Mouse (Mus musculus) embryonic fibroblast, embryonic 13.5 days (primary cell): ENCODE results near the gene Spata45. TPM values are rescaled to one million over a fixed set of nuclear protein-coding genes. Genes with fewer than 3 reads are reported as not detected.

Experiments used
- H3K27ac ChIP-seq: 2 replicates; pipeline ENCODE4 v1.5.1; 2012; ENCODE audit warnings: low read length, control low read depth, inconsistent platforms; ENCODE audit not compliant: insufficient read depth
- H3K4me1 ChIP-seq: 2 replicates; pipeline ENCODE4 v1.6.1; 2011; ENCODE audit warnings: low read length; ENCODE audit not compliant: control insufficient read depth, insufficient read depth
- H3K4me3 ChIP-seq: 2 replicates; pipeline ENCODE4 v1.5.1; 2011; ENCODE audit warnings: mild to moderate bottlenecking, control low read depth, low read length; ENCODE audit not compliant: insufficient read depth
- CTCF ChIP-seq: IDR thresholded peaks from 2 replicates; pipeline ENCODE4 v1.5.1; 2011; ENCODE audit warnings: mild to moderate bottlenecking, control low read depth, low read length, moderate library complexity, borderline replicate concordance; ENCODE audit not compliant: insufficient read depth
- POLR2A ChIP-seq: IDR thresholded peaks from 2 replicates; pipeline ENCODE4 v1.6.1; 2011; ENCODE audit warnings: low read depth, mild to moderate bottlenecking, control low read depth, low read length, moderate library complexity
- polyA plus RNA-seq: library from polyadenylated mRNA; stranded (reverse); fragments of >200 nt; gene quantifications from 2 replicates; pipeline ENCODE4 v1.2.4, GENCODE M21; 2011; ENCODE audit warnings: low read depth; ENCODE audit not compliant: missing spikeins, insufficient read length

Gene Spata45
- polyA plus RNA-seq, 1 experiment, result not detected

GRCm38 (mm10) chr1:191041352-191041751 is 4.9 kb downstream of the Spata45 start:
- 0 out of 2 replicates have a peak, but pooled peaks cover 6% of the 10 kb centered on the region for H3K4me1 ChIP-seq
- H3K27ac ChIP-seq, result no peak overlapping the region
- TF ChIP-seq POLR2A (no peak), CTCF (no peak)
- no peak overlapping the region for H3K4me3 ChIP-seq

GRCm38 (mm10) chr1:191042106-191042505 is 5.7 kb downstream of the Spata45 start:
- Histone ChIP-seq H3K4me1 (0 out of 2 replicates have a peak, but pooled peaks cover 6% of the 10 kb centered on the region), H3K4me3 (no peak overlapping the region), H3K27ac (peak overlapping the region; percentile 73)
- TF ChIP-seq POLR2A (no peak), CTCF (no peak)

GRCm38 (mm10) chr1:191042688-191043087 is 6.2 kb downstream of the Spata45 start:
- H3K4me1 ChIP-seq, result 0 out of 2 replicates have a peak, but pooled peaks cover 6% of the 10 kb centered on the region
- H3K4me3 ChIP-seq, result no peak overlapping the region
- TF ChIP-seq POLR2A (no peak), CTCF (no peak)
- H3K27ac ChIP-seq, result peak overlapping the region; percentile 73

GRCm38 (mm10) chr1:191045264-191045663 is 8.8 kb downstream of the Spata45 start:
- TF ChIP-seq POLR2A (no peak), CTCF (no peak)
- no peak overlapping the region for H3K27ac ChIP-seq
- H3K4me1 ChIP-seq, result 0 out of 2 replicates have a peak, but pooled peaks cover 6% of the 10 kb centered on the region
- no peak overlapping the region for H3K4me3 ChIP-seq

- TF ChIP-seq POLR2A (no peak), CTCF (no peak)
- H3K4me3 ChIP-seq, result no peak overlapping the region
- H3K27ac ChIP-seq, result no peak overlapping the region
- 0 out of 2 replicates have a peak, but pooled peaks cover 6% of the 10 kb centered on the region for H3K4me1 ChIP-seq
Observed at GRCm38 (mm10) chr1:191046231-191046824, 9.9 kb downstream of the Spata45 start.

GRCm38 (mm10) chr1:191053555-191053954 is 17.1 kb downstream of the Spata45 start:
- TF ChIP-seq POLR2A (no peak), CTCF (no peak)
- Histone ChIP-seq H3K27ac (no peak overlapping the region), H3K4me1 (peaks cover 4% of the 10 kb centered on the region), H3K4me3 (no peak overlapping the region)

- H3K27ac ChIP-seq, result no peak overlapping the region
- peaks cover 4% of the 10 kb centered on the region for H3K4me1 ChIP-seq
- H3K4me3 ChIP-seq, result no peak overlapping the region
- TF ChIP-seq CTCF (peak; percentile 43; the same call in 1 of the 2 replicates), POLR2A (no peak)
Observed at GRCm38 (mm10) chr1:191054870-191055532, 18.6 kb downstream of the Spata45 start.

GRCm38 (mm10) chr1:191055533-191055873 is 19.1 kb downstream of the Spata45 start:
- no peak for TF ChIP-seq POLR2A
- TF ChIP-seq CTCF, result 0 out of 2 replicates have a peak, but pooled peaks have one; percentile 3

GRCm38 (mm10) chr1:191057461-191057860 is 21.0 kb downstream of the Spata45 start:
- TF ChIP-seq POLR2A (no peak), CTCF (no peak)
- H3K4me1 ChIP-seq, result peaks cover 4% of the 10 kb centered on the region
- no peak overlapping the region for H3K27ac ChIP-seq
- no peak overlapping the region for H3K4me3 ChIP-seq

More at GRCm38 (mm10) chr1:191055533-191055873, 19.1 kb downstream of the Spata45 start:
- no peak overlapping the region for H3K4me3 ChIP-seq
- H3K27ac ChIP-seq, result no peak overlapping the region
- peaks cover 4% of the 10 kb centered on the region for H3K4me1 ChIP-seq

- no peak overlapping the region for H3K27ac ChIP-seq
- TF ChIP-seq POLR2A, result no peak
- peak overlapping the region; percentile 49 for H3K4me3 ChIP-seq
- H3K4me1 ChIP-seq, result no peaks in the 10 kb centered on the region; the same call in 1 of the 2 replicates
Observed at GRCm38 (mm10) chr1:191062241-191062780, 25.9 kb downstream of the Spata45 start.
